Mouse (Mus musculus) MEL (cell line): ENCODE measurements around the gene Plk3.

Experiments
- CTCF ChIP-seq, 3 experiments: IDR thresholded peaks in 2 of 3; conservative IDR thresholded peaks in 1 of 3; 2 replicates each; pipeline ENCODE4 v1.5.1; 2011 to 2012; ENCODE audit warnings: low read length in 3 of 3, low read depth in 2 of 3, mild to moderate bottlenecking in 2 of 3, improper control_type of control experiment in 1 of 3, inconsistent platforms in 1 of 3, mixed read lengths in 1 of 3, moderate library complexity in 1 of 3; ENCODE audit not compliant: control insufficient read depth in 1 of 3, insufficient read depth in 1 of 3, poor library complexity in 1 of 3, severe bottlenecking in 1 of 3
- EP300 ChIP-seq, 2 experiments: IDR thresholded peaks; 2 replicates each; pipeline ENCODE4 v1.6.1; 2011; ENCODE audit warnings: improper control_type of control experiment in 2 of 2, low read length in 2 of 2, low read depth in 1 of 2, mild to moderate bottlenecking in 1 of 2
- MXI1 ChIP-seq: IDR thresholded peaks from 2 replicates; pipeline ENCODE4 v1.6.1; 2011; ENCODE audit warnings: mild to moderate bottlenecking, low read depth, low read length, improper control_type of control experiment
- MYC ChIP-seq: IDR thresholded peaks from 2 replicates; pipeline ENCODE4 v1.6.1; 2011; ENCODE audit warnings: low read depth, mild to moderate bottlenecking, low read length, improper control_type of control experiment, moderate library complexity
- POLR2A ChIP-seq, 2 experiments: IDR thresholded peaks; 2 replicates each; pipeline ENCODE4 v1.6.1; 2011 to 2012; ENCODE audit warnings: low read length in 2 of 2, mild to moderate bottlenecking in 2 of 2, control low read depth in 1 of 2, improper control_type of control experiment in 1 of 2, low read depth in 1 of 2, moderate library complexity in 1 of 2; ENCODE audit not compliant: control insufficient read depth in 1 of 2, insufficient read depth in 1 of 2, poor library complexity in 1 of 2
- TAL1 ChIP-seq: IDR thresholded peaks from 2 replicates; pipeline ENCODE4 v1.6.1; 2012; ENCODE audit warnings: mild to moderate bottlenecking, inconsistent platforms, low read length, moderate library complexity, mixed read lengths
- ZC3H11A ChIP-seq: IDR thresholded peaks from 2 replicates; pipeline ENCODE4 v1.6.1; 2012; ENCODE audit warnings: low read depth, mild to moderate bottlenecking, inconsistent platforms, low read length, improper control_type of control experiment

DNA sequence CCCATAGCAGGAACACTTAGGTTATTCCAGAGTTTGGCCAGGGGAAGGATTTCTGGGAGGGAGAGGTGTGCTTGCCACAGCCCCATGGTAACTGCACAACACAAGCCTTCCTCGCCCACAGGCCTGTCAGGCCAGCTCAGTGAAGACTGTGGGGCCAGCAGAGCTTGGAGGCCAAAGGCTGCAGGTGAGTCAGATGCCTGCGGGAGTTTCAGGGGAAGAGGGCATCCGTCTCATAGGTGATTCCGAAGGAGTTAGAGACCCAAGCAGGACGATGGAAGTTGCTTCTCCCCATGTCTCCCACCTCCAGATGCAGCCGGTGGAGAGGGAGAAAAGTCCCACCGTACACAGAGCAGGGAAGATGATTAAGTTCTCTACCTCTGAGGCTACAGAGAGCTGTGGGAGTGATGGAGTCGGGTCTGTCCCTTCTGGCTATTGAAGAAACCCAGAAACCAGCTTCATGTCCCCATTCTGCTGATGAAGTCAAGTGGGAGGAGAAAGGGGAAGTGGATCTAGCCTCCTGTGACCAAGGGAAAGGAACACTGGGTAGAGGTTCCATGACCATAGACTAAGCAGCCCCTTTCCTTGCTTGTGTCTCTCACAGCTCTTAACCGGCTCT is 7.0 kb downstream of the Plk3 start, which contains the start of gene Tctex1d4:
- TF ChIP-seq MXI1 (no peak), CTCF (IDR thresholded peaks at IDR 0.05 in 2 of 3, conservative IDR thresholded peaks at IDR 0.05 in 1 of 3; ENCODE audit: control insufficient read depth in 1 of 3, insufficient read depth in 1 of 3, low read depth in 2 of 3, low read length in 3 of 3, poor library complexity in 1 of 3, severe bottlenecking in 1 of 3) (no peak), ZC3H11A (no peak), MYC (no peak), EP300 (IDR thresholded peaks at IDR 0.05; ENCODE audit: low read depth in 1 of 2, low read length in 2 of 2) (no peak), TAL1 (no peak), POLR2A (IDR thresholded peaks at IDR 0.05; ENCODE audit: control insufficient read depth in 1 of 2, insufficient read depth in 1 of 2, low read depth in 1 of 2, low read length in 2 of 2, poor library complexity in 1 of 2) (no peak)
